Mouse (Mus musculus) stomach, postnatal 0 days (tissue): ENCODE measurements at regions not wholly inside any gene's neighbourhood (a gene's known extent, or its start where the extent isn't known, plus 50 kb on each side); places are given as distances from the start of the nearest gene placed in this dataset.

Experiments
- ATAC-seq: fragments of 200-750 bp; cut with Nextera tagmentation; 2 replicates; pipeline ENCODE4 v1.8.0; 2017; ENCODE audit not compliant: low FRiP score, low TSS enrichment
- DNase-seq: peaks from one replicate; pipeline ENCODE4 v3.0.0-alpha.2; 2016; ENCODE audit warnings: low spot score
- H3K27ac ChIP-seq: fragments of 300-500 bp; sonication (generic); replicated peaks from 2 replicates; pipeline ENCODE4 v1.5.1; 2014; ENCODE audit warnings: mild to moderate bottlenecking, control low read depth
- H3K27me3 ChIP-seq: fragments of 300-500 bp; sonication (generic); 2 replicates; pipeline ENCODE4 v1.6.1; 2014; ENCODE audit warnings: low read length; ENCODE audit not compliant: control insufficient read depth, insufficient read depth
- H3K36me3 ChIP-seq: fragments of 300-500 bp; sonication (generic); 2 replicates; pipeline ENCODE4 v1.6.1; 2014; ENCODE audit warnings: low read length, mixed read lengths; ENCODE audit not compliant: control insufficient read depth, insufficient read depth
- H3K4me1 ChIP-seq: fragments of 300-500 bp; sonication (generic); replicated peaks from 2 replicates; pipeline ENCODE4 v1.6.1; 2014; ENCODE audit warnings: antibody characterized with exemption; ENCODE audit not compliant: control insufficient read depth, insufficient read depth
- H3K4me2 ChIP-seq: fragments of 300-500 bp; sonication (generic); replicated peaks from 2 replicates; pipeline ENCODE4 v1.6.1; 2014; ENCODE audit warnings: low read depth, mild to moderate bottlenecking, control low read depth, moderate library complexity
- H3K4me3 ChIP-seq: fragments of 300-500 bp; sonication (generic); 2 replicates; pipeline ENCODE4 v1.5.1; 2014; ENCODE audit warnings: low read depth, low read length, control low read depth
- H3K9ac ChIP-seq: fragments of 300-500 bp; sonication (generic); 2 replicates; pipeline ENCODE4 v1.6.1; 2014; ENCODE audit warnings: mild to moderate bottlenecking, low read length, control low read depth, mixed read lengths
- H3K9me3 ChIP-seq: fragments of 300-500 bp; sonication (generic); 2 replicates; pipeline ENCODE4 v1.6.1; 2016; ENCODE audit warnings: low read length; ENCODE audit not compliant: control insufficient read depth
- CTCF ChIP-seq: IDR thresholded peaks from 2 replicates; pipeline ENCODE4 v1.5.1; 2016; ENCODE audit warnings: antibody characterized with exemption, low read depth, mild to moderate bottlenecking, moderate library complexity
- EP300 ChIP-seq: optimal IDR thresholded peaks from 2 replicates; pipeline ENCODE3; 2016; ENCODE audit warnings: antibody characterized with exemption
- WGBS: fragments of 180-500 bp; shearing (Covaris S2); extraction: QIAGEN DNeasy Blood & Tissue Kit; methylation state at CpG from one replicate; pipeline ENCODE4 v1.1.7; 2014; 5-methylcytosine and 5-hydroxymethylcytosine counted together

DNA sequence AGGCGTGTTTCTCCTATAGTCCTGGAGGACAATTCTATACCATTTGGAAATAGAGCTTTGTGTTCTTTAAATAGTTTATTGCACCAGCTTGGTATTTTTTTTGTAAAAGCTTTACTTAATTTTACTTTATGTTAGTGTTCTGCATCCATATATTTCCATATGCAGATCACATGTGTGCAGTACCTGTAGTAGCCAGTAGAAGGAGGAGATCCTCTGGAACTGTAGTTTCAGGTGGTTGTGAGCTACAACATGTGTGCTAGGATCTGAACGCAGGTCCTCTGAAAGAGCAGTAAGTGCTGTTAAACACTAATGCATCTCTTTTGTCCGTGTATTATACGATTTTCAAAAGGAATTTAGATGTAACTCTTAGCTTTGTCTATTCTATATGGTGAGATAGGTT lies 335.2 kb downstream of the Gm21750 start:
- H3K27me3 ChIP-seq: no peaks in the 10 kb centered on the region
- DNase-seq (no peak), ATAC-seq (no peak)
- no peaks in the 10 kb centered on the region for H3K9me3 ChIP-seq
- no peaks in the 10 kb centered on the region for H3K4me1 ChIP-seq
- TF ChIP-seq CTCF: no peak
- TF ChIP-seq EP300: no peak
- no peak overlapping the region for H3K27ac ChIP-seq
- no peak overlapping the region for H3K9ac ChIP-seq
- no peak overlapping the region for H3K4me2 ChIP-seq
- no peak overlapping the region for H3K4me3 ChIP-seq
- 91% methylated on average over 4 of the region's 4 CpGs for WGBS
- H3K36me3 ChIP-seq: no peaks in the 10 kb centered on the region

DNA sequence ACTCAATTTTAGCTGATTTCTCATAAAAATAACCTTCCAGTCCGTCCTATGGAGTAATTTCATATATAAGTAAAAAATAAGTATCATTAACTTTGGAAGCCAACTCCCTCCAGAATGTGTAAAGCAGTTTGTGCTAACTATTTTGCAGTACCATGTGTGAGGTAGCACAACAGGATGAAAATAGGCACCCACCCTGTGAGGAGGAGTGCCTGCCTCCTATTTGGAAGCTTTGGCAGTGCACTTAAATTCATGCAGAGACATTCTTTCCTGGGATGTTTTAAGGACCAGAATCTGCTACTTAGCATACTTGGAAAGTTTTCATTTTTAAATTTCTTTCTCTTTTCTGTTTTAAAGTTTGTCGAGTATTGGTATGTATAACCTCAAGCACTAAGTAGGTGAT lies 336.8 kb downstream of the Gm21750 start:
- ATAC-seq: no peak
- Histone ChIP-seq H3K36me3 (no peaks in the 10 kb centered on the region), H3K27ac (no peak overlapping the region), H3K4me2 (no peak overlapping the region), H3K27me3 (no peaks in the 10 kb centered on the region), H3K9ac (no peak overlapping the region), H3K9me3 (no peaks in the 10 kb centered on the region), H3K4me3 (no peak overlapping the region), H3K4me1 (no peaks in the 10 kb centered on the region)
- DNase-seq: no peak
- 82% methylated on average over 2 of the region's 2 CpGs for WGBS
- no peak for TF ChIP-seq EP300
- TF ChIP-seq CTCF: no peak

- no peak overlapping the region for H3K27ac ChIP-seq
- H3K4me2 ChIP-seq: no peak overlapping the region
- ATAC-seq: no peak
- no peak overlapping the region for H3K9ac ChIP-seq
- no peaks in the 10 kb centered on the region for H3K4me1 ChIP-seq
- no peak for TF ChIP-seq EP300
- no peak for TF ChIP-seq CTCF
- WGBS: 34% methylated on average over 2 of the region's 2 CpGs
- no peaks in the 10 kb centered on the region for H3K27me3 ChIP-seq
- no peaks in the 10 kb centered on the region for H3K36me3 ChIP-seq
- no peak overlapping the region for H3K4me3 ChIP-seq
- no peaks in the 10 kb centered on the region for H3K9me3 ChIP-seq
- no peak for DNase-seq
These were observed 338.4 kb downstream of the Gm21750 start for GRCm38 (mm10) chr14:73999409-73999909.

DNA sequence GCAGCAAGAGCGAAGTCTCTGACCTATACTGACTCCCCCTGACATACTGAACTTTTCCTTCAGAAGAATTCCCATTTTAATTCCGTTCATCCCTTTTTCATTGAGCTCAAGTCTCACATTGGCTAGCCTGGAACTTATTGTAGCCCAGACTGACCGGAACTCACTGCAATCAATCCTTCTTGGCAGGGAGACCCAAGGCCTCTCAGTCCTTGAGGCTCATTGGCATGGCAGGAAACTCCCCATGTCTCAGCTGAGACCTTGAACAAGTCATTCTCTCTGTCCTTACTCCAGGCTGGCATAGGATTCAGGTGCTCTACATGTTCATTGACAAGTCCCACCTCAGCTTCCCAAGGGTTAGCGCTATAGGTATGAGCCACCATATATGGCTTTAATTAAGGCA lies 345.9 kb downstream of the Gm21750 start:
- TF ChIP-seq CTCF (no peak), EP300 (no peak)
- DNase-seq (no peak), ATAC-seq (no peak)
- Histone ChIP-seq H3K9me3 (no peaks in the 10 kb centered on the region), H3K9ac (no peak overlapping the region), H3K4me1 (no peaks in the 10 kb centered on the region), H3K4me2 (no peak overlapping the region), H3K27ac (no peak overlapping the region), H3K27me3 (no peaks in the 10 kb centered on the region), H3K4me3 (no peak overlapping the region), H3K36me3 (no peaks in the 10 kb centered on the region)
- WGBS: 93% methylated on average over 4 of the region's 4 CpGs

DNA sequence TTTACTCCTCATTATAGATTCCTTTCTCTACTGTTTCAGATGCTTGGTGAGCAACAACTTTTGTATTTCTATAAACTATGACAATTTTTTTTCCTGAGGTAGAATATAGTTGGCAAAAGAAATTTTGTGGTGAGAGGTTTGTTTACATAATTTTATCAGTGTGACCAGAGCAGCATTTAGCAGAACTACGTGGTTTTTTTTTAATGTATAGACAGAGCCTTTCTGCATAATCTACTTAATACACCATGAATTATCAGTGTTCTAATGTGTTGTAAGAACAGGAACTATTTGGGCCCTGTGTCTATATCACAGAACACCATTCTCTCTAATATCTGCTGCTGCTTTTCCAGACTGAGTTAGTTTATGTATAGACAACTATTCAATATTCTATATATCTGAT lies 350.5 kb downstream of the Gm21750 start:
- no peak for ATAC-seq

GRCm38 (mm10) chr14:74019421-74019820 lies 358.4 kb downstream of the Gm21750 start:
- Histone ChIP-seq H3K27me3 (no peaks in the 10 kb centered on the region), H3K9me3 (no peaks in the 10 kb centered on the region), H3K27ac (no peak overlapping the region), H3K4me3 (no peak overlapping the region), H3K9ac (no peak overlapping the region), H3K36me3 (no peaks in the 10 kb centered on the region), H3K4me1 (no peaks in the 10 kb centered on the region), H3K4me2 (no peak overlapping the region)
- DNase-seq: no peak
- no peak for TF ChIP-seq CTCF
- no peak for TF ChIP-seq EP300
- WGBS: 51% methylated on average over 2 of the region's 2 CpGs
- ATAC-seq: no peak

More for the DNA sequence above, 350.5 kb downstream of the Gm21750 start:
- no peaks in the 10 kb centered on the region for H3K4me1 ChIP-seq
- H3K27ac ChIP-seq: no peak overlapping the region
- no peak overlapping the region for H3K9ac ChIP-seq
- no peaks in the 10 kb centered on the region for H3K27me3 ChIP-seq
- WGBS: 19% methylated on average over 1 of the region's 1 CpGs
- no peak overlapping the region for H3K4me2 ChIP-seq
- no peak overlapping the region for H3K4me3 ChIP-seq
- TF ChIP-seq EP300: no peak
- no peak for TF ChIP-seq CTCF
- H3K9me3 ChIP-seq: no peaks in the 10 kb centered on the region
- no peaks in the 10 kb centered on the region for H3K36me3 ChIP-seq
- DNase-seq: no peak
